Mouse (Mus musculus): ENCODE measurements at regions not wholly inside any gene's neighbourhood (a gene's known extent, or its start where the extent isn't known, plus 50 kb on each side); places are given as distances from the start of the nearest gene placed in this dataset.
A peak's percentile ranks its signal among the peaks of the same experiment; 100 is the strongest.

DNA sequence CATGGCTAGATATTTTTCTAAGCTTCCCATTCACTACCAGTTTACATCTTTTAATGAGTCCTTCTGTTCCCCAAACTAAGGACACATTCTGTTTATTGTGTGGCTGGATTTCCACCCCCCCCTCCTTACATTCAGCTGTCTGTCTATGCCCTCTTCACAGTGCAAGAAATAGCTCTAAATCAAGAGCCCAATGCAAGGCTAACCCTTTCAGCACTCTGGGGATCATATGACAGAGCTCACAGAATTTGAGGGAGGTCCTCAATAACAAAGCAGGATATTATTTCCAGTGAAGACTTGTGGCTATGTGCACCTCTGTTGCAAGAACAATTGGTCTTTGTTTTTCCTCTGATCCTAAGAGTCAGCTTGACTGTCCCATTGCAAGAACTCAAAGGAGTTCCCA is 874.1 kb upstream of the Gje1 start:
- peak; percentile 12 for DNase-seq (ENCODE audit: low spot score)

DNA sequence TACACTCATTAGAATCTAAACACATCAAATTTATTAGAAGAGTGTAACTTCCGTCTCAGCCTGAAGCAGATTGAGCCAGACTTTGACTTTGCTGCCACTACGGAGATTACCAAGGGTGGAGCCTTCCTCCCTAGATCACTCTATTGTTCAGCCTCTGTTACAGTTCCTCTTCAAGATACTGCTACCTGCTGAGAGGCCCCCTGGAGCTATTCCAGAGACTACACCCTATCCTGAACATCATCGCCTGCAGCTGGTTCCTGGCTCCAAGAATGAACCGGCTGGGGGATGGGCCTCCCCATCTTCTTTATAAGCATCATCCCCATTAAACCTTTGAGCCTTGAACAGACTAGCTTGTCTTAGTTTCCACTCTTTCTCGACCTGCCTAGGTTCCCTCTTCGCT is 868.1 kb upstream of the Gje1 start:
- DNase-seq (ENCODE audit: low spot score), result no peak

DNA sequence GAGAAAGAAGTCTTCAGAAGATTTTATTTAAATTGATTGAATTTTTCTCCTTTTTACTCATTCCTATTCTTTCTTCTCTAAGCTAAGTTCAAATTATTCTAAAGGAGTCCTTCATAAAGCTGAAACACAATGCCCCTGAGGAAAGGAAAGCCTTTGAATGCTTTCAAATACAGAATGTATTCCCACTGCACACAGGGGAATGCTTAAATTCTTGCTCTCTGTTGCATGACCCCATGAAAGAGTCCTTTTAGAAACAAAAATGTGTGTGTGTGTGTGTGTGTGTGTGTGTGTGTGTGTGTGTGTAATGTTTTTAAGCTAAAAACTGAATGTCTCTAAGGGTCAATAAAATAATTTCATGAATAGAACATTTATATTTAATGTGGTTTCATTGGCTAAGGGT is 846.1 kb upstream of the Gje1 start:
- no peak for DNase-seq (ENCODE audit: low spot score)

DNA sequence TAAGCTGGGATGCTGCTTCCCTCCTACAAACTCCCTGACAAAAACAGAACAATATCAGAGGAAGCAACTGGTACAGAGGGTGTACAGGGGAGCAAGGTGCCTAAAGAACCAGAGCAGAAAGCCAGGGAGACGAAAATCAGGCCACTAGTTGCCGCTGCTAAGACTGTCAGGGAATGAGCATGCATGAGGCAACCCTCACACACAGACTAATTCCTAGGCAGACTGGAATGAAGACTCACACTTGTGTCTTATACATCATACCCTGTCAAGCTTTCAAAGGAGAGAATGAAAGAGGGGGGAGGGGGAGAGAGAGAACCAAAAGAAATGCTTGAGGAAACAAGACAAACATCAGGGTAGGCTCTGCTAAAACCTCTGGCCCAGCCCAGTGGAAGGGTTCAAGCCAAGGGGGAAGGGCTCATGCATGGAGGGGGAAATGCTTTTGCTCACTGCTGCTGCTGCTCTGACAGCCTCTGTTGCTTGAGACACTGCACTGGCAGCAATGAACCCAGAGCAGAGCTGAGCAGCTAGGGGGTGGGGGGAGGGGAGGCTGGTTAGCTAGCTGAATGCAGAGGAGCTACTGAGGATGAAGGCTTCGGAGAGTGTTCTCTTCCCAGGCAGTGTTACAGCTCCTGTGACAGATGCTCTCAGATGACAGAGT is 835.5 kb upstream of the Gje1 start:
- no peak for DNase-seq (ENCODE audit: low spot score)

DNA sequence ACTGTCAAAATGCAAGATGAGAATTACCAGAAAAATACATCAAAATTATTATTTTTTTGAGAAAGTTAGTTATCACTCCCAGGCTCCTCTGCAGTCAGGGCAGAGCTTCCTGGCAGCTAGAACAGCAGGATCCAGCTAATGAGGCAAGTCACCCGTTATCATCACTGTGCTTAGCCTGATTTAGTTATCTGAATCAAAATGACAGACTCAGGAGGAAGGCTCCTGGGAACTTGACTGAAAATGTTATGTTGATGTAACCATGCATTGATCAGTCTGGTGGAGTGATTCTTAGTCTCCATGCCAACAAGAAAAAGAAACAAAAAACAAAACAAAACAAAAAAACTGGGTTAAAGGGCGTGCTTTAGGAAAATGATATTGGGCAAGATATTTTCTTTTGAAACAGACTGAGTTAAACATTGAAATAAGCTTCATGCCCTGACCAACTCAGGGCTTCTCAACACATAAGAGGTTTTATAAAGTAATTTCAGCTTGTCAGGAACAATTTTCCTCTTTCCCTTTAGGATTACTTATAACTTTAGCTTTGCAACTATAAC is 823.9 kb upstream of the Gje1 start:
- no peak for DNase-seq (ENCODE audit: low spot score)

DNA sequence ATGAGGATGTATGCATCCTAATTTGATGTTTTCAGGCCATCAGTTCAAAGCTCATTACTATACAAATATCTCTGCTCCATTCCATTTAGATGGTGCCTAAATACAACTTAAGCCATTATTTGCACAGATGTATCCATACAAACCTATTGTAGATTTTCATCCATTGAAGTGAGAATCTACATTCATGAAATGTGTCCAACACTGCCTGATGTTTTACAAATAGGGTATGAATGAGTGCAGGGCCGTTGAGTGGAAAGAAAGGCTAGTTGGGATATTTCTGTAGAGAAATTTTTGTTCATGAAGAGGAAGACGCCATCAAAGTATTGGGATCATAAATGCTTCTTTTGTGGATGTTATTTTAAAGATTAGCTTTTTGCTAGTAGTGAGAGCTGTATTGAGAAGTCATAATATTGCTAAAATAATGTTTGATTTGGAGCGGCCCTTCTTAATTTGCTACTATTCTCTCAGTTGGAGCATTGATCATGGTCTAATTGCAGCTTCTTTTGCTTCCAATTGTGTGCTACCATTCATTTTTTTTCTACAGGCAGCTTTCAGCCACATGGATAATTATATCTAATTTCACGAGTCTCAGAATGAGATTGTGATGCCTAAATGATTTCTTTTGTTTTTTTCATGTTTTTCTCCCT is 822.9 kb upstream of the Gje1 start:
- no peak for DNase-seq (ENCODE audit: low spot score)

DNA sequence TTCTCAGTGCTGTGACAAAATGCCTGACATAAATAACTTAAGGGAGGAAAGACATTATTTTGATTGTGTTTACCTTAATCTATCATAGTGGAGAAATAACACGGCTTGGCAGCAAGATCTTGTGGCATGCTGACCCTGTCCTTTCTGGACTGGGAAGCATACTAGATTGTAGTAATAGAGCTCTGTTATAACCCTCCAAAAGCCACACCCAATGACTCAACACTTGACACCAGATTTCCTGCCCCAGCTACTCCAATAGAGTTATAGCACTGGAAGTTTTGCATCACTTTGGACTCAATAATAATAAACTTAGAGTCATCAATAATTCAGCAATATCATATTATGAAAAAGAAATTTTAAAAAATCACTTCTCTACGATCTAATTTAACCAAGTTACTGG is 818.0 kb upstream of the Gje1 start:
- DNase-seq (ENCODE audit: low spot score), result no peak

DNA sequence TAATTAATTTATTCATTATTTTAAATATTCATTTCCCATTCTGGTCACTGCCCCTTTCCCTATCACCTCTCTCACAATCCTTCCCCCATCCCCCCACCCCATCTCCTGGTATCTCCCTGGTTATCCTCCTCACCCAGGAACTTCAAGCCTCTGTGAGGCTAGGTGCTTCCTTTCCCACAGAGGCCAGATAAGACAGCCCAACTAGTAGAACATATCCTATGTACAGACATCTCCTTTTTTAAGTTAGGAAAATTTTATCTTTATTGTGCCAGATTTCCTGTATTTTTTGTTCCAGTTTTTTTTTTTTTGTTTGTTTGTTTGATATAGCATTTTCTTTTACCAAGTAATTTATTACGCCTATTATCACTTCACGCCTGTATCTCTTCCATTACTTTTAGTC is 769.4 kb upstream of the Gje1 start:
- DNase-seq (ENCODE audit: low spot score), result no peak

DNA sequence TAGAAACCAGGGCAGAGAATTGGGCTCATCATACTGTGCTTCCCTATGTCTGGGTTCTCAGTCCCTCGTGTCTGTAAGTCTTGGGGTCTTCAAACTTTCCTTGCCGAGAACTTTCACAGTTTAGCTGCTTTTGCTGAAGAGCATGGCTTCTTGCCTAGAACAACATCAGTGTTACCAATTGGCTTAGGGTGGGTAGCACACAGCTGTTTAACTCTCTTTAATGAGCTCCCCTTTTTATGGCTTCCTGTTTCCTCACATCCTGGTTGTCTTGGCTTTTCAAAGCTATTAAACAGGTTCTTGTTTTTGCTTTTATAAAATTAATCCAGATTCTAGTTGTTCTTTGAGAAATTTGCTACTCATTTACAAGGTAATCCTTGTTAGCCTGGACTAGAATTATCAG is 725.3 kb upstream of the Gje1 start:
- DNase-seq (ENCODE audit: low spot score), result no peak

DNA sequence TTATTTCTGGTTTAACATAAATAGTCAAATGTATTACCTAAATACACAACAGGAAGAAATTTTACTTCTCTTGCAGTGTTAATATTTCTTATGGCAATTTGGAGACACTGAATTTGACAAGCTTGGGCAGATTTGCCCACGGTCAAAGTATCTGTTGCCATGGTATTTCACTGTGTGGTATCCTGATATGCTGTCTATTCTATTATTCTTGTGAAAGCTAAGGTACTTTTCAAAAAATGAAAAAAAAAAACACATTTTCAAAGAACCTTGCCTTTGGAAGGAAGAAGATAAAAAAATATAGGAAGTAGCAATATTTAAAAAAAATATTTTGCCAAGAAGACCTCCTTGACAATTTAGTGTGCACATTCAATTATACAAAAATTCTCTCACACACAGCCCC is 723.2 kb upstream of the Gje1 start:
- DNase-seq (ENCODE audit: low spot score), result no peak

DNA sequence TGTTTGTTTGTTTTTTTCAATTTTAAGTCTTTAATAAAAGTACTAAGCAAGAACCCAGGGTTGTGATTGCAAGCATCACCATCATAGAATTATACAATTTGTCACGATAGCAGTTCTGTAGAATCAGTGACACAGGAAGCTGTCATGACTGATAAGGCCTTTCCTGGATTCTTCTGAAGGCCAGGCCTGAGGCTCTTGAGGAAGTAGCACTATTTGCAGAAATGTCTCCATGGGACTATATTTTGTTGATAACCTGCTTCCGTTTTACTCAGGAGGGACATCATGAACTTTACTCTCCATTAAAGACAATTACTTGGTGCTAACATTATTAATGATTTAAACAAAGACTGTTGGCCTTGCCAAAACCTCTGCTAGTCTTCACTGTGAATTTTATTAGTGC is 708.7 kb upstream of the Gje1 start:
- DNase-seq (ENCODE audit: low spot score), result no peak

DNA sequence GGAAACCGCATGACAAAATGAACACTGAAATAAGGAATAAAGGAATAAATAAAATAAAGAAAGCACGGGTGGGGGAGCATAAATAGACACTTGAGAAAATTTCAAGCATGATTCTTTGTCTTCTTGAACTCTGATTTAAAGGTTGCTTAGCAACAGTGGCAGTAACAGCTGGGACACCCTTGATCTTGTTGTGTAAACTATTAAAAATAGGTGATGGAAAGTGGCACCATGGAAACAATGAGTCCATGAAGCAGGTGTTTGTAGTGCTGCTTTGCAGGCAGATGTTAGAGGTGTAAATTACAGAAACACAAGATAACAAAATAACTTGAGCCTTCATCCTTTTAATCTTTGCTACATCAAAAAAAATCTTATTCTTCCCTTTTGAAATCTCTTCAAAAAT is 688.2 kb upstream of the Gje1 start:
- DNase-seq (ENCODE audit: low spot score), result no peak

DNA sequence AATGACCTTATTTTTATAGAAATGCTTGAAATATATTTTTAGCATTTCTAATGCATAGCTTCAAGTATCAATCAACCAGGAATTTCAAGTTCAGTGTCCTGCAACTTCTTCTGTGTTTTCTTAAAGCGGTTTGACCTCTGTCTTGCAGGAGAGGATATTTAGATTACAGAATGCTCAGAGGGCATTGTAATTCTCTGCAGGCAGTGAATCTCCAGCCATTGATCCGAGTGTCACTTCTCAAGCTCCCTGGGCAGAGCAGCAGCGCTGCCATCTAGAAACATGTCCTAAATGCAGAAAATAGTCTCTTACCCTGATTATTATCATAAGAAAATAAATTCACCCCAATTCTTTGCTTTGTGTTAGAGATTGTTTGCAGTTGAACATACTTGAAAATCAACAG is 687.7 kb upstream of the Gje1 start:
- DNase-seq (ENCODE audit: low spot score), result no peak

DNA sequence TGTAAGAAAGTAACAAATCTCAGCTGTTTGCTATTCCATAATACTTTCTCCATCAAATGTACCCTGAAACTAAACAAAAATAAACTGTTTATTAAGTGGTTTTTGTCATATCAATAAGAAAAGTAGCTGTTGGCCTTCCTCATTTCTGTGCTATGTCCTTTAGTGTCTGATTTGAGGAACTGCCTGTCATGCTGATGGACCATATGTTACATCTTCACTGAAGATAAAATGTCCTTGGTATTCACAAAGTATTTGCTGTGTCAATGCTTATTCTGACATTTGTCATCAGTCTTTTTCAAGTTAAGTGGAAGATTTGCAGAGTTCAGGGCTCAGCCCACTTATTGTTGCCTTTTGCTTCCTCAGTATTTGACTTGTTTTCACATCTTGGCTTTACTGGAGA is 682.0 kb upstream of the Gje1 start:
- DNase-seq (ENCODE audit: low spot score), result no peak

DNA sequence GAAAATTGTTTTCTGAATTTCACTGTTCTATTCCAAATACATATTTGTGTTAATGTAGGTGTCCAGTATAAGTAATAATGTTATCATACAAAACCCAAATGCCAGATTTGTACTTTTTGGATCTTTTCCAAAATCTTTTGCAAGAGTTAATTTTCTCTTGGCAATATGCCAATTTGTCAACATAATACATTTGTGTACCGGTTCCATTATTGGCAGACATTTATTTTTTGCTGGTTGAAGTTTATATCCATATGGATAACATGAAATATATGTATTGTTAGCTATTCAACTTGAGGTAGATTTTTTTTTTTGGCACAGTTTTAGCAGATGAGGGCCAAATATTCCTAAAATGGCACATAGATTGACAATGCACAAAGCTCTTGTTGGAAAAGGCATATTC is 679.1 kb upstream of the Gje1 start:
- DNase-seq (ENCODE audit: low spot score), result no peak

DNA sequence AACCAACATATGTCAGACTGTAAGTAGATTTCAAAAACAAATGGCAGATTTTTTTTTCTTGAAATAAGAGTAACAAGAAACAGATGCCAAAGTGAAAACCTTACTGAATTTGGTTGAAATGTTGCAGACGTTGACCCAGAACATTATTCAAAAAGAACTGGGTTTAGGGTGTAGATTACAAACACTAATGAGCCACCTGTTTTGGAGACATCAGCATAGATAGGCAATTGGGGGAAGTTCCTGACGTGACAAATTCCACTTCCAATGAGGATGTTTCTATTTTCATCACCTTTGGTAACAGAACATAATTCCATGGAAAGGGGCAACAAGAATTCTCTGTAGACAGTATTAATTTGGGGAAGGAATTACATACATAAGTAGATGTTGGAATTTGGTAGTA is 677.3 kb upstream of the Gje1 start:
- DNase-seq (ENCODE audit: low spot score), result no peak

DNA sequence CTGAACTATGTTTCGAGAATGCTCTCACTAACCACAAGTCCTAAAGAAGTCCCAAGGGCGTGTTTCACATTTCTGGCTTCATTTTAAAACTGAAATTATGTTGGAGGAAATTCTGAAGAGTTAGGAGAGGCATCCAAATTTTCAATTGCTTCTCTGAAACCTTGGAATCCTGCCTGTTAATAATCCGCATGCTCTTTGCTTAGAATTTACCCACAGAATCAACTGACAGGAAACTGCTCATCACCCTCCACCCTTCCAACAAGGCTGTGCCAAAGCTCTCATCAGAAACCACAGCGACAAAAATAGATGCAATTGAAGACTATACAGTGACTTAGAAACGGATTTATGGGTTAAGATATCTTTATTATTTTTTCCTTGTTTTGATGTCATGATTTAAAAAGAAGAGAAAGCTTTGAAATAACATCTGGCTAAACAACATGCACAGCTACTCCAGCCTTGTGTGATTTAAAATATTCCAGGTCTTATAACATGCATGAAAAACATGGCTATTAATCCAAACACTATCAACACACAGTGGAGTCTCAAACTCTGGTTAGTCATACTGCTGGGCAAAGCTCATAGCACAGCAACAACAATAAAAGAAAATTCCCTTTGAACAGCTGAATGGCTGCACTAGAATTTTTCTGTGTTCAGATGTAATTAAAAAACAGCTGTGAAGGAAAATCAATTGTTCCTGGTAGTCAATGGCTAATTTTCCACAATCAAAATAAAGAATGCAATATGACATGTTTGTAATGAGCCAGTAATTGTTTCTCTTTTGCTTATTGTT is 674.2 kb upstream of the Gje1 start:
- no peak for DNase-seq (ENCODE audit: low spot score)

DNA sequence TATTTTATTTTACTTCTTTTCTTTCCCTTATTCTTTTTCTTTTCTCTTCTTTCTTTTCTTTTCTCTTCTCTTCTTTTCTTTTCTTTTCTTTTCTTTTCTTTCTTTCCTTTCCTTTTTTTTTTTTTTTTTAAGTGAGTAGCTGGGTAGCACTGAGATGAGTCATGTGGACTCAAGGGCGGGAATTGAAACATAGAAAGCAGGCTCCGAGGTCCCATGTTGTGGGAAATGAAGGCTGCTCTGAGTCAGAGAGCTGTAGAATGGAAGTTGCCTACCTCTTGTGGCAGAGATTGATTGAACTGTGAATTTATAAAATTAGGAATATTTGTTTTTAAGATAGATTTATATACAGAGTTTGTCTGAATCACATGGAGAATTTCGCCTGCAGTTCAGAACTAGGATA is 655.6 kb upstream of the Gje1 start:
- no peak for DNase-seq (ENCODE audit: low spot score)

Data from layer of hippocampus, adult 9-10 months (tissue).